Mouse (Mus musculus) T-helper 2 cell (primary cell): Measurements from ENCODE around the gene Nudt17.
"Not testable (repeated sequence)": the region's sequence is repeated elsewhere in the genome, so short reads cannot be mapped to it uniquely, and the experiment has no call there.

ENCODE experiments used
- in situ Hi-C: fragments of 300-600 bp; cut with MboI, MseI; formaldehyde crosslinking; loops from one replicate; pipeline ENCODE4 v1.15.1; 2025; ENCODE audit warnings: high pct_unique_total_duplicates

The Nudt17 gene

DNA sequence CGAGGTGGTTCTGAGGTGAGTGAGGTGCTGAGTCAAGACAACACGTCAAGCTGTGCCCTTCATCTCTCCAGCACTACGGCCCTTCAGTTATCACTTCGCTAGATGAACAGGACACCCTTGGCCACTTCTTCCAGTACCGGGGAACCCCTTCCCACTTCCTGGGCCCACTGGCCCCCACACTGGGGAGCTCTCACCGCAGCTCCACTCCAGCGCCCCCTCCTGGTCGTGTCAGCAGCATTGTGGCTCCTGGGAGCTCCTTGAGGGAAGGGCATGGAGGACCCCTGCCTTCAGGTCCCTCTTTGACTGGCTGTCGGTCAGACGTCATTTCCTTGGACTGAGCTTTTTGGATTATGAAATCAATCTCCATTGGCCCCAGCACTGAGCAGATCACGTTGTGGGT is 3.6 kb downstream of the Nudt17 start:
- in situ Hi-C loops = no loop called here

DNA sequence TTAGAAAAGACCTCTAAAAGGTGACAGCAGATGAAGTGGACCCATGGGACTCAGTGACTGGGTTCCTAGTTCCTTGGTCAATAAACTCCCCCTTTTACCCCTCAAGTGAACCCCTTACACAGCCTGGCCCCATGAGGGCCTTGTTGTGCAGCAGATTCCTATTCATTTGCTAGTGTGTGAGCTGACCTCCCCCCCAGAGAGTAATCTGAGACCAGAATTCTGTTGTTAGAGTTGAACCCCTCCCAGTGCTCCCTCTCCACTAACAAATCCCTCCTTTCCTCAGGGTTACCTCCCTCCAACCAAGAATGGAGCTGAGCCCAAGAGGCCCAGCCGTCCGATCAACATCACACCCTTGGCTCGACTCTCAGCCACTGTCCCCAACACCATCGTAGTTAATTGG is 7.4 kb downstream of the Nudt17 start:
- in situ Hi-C loops = no loop called here

DNA sequence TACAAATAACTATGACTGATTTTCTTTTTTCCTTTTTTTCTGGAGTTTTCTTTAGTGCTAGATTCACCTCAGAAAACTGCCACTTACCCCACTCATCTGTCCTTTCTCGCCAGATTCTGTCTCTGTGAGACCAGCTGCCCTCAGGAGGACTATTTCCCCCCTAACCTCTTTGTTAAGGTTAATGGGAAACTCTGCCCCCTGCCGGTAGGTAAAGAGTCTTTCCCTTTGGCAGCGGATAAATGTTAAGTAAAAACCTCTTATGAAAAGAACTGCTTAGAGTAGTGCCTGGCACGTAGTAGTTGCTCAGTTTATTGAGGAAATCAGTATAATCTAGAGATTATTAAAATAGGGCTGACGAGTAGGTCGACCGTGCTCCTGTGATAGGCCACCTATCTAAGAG is 8.0 kb downstream of the Nudt17 start:
- in situ Hi-C loops = no loop called here

DNA sequence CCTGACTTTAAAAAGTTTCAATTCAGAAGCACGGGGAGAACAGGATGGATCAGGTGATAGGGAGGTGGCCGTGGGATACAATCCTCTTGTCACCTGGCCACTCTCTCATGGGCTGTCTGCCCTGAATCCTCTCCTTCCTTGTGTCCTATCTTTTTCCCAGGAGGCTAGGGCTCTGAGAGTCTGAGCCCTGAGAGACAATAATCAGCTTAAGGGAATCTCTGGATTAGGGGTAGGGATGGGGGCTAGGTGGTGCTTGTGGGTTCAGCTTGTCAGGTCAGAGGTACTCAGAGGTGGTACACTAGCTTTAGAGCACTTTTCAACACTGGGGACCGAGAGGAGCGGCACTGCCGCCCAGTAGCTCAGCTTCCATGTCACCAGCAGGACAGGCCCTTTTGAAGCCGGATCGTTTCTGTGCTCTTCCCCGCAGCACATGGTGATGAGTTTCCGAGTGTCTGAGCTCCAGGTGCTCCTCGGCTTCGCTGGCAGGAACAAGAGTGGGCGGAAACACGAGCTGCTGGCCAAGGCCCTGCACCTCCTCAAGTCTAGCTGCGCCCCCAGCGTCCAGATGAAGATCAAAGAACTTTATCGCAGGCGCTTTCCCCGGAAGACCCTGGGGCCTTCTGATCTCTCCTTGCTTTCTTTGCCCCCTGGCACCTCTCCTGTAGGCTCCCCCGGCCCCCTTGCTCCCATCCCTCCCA is 9.2 kb downstream of the Nudt17 start:
- in situ Hi-C loops = no loop called here

DNA sequence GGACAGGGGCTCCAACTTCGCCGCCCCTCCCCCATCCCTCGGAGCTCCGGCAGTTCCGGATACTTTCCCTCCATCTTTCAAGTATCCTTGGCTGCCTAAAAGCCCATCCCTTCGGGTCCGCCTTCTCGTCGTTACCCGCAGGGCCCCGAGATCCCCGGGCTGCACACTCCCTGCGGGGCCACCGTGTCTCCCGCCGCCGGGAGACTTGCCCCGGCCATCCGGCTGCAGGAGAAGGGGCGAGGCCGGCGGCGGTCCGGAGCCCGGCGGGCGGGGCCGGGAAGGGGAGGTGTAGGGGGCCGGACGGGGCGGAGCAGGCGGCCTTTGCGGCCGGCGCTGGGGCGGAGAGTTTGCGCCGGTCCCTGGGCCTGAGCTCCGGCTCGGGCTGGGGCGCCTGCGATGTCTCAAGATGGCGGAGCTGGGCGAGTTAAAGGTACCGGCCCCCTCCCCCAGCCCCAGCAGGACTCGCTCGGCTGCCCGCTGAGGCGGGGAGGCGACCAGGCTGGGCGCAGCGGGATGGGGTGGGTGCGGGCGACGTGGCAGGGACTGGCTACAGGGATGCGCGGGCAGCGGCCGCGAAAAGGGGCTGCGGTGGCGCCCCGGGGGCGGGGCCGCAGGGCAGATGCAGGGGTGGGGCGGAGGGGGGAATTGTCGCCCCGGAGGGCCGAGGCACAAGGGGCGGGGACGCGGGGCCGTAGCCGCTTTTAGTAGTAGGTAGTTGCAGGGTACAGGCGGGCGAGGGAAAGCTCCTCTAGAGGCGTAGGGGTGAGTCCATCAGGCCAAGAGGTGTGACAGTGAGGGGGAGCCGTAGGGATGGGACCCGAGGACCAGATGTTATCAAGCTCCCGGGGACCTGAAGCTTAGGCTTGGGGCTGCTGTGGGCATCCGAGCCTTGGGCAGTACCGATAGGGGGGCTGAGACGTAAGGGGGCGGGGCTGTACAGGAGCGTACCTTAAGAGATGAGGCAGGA is 11.3 kb downstream of the Nudt17 start:
- in situ Hi-C loops = no loop called here

DNA sequence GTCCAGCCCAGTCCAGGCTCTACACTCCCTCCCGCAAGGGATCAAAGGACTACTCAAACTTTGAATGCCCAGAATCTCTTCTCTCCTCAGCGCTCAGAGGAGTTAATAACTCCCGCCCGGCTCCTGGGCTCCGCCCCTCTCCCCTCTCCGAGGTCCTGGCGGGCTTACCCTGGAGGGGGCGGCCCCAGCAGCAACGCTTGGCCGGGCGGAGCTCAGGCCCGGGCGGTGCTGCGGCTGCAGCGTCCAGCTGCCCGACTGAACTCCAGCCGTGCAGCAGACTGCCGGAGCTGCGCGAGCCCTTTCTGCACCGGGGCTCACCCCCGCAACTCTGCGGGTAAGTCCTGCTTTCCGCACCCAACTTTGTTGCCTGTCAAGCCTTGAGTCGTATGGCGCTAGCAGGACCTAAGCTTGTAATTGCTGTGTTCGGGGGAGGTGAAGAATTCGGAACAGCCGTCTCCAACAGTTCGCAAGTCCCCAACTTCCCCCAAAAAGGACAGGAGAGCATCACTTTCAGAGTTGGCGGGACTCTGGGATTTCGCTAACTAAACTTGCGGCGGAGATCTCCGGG is 12.1 kb downstream of the Nudt17 start, which contains the start of gene Pias3:
Pias3 (plus strand) TSS at position 187 of the 568 bp plus-strand sequence.
- in situ Hi-C loops = no loop called here

DNA sequence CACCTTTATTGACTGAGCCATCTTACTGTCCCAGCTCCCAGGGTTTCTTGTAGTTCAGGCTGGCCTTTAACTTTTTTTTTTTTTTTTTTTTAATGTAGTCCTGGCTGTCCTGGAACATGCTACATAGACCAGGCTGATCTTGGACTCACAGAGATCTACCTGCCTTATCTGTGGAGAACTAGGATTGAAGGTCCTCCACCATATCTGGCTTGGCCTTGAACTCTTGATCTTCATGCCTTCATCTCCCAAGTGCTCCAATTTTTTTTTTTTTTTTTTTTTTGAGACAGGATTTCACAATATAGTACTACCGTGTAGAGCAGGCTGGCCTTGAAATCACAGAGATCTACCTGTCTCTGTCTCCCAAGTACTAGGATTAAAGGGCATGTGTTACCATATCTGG is 14.8 kb downstream of the Nudt17 start:
- in situ Hi-C loops = no loop called here

DNA sequence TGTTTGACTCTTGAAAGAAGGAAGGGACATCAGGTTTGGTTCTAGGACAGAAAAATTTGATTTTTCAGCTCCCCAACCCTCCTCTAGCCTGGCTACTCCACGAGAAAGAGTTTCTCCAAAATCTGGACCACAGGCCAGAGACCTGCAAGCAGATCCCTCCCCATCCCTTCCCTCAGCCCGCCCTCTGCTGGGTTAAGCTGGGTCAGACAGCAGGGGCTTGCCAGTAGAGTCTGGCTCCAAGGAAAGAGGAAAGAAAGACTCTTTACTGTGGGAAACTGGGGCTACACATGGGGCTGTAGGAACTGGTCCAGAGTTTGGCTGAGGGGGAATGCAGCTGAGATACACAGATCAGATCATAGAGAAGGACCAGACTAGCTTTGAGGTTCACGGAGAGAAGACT is 15.9 kb downstream of the Nudt17 start:
- in situ Hi-C loops = no loop called here

DNA sequence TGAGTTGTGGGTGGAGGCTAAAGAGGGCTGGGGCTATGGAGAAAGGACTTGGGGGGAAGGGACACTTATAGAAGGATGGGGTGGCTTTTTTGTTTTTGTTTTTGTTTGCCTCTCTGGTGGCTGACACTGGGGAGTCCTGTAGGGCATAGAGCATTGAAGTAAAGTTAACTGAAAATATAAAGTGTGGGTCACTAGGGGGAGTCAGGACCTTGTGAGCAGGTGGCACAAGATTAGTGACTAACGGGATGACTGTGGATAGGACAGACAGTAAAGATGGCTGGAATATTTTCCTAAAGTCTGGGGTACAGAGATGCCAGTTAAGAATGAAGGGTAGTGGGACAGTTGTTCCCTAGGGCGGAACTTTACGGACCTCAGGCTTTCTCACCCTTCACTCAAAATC is 18.1 kb downstream of the Nudt17 start:
- in situ Hi-C loops = no loop called here

DNA sequence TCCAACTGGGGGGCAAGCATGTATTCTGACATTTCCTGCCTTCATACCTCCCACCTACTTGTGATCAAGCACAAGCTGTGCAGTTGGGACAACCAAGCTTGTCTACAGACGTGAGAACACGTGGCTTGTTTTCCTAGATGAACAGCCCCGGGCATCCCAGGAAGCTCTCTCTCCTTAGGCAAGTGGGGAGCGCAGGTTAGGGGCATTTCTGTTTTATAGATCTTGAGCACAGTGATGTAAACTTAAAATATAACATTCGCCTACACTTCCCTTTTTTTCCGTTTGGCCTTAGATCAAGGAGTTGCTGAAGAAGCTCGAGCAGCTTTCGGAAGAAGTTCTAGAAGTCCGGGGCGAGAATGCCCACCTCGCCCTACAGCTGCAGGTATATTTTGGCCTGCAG is 19.5 kb downstream of the Nudt17 start:
- in situ Hi-C loops = no loop called here

DNA sequence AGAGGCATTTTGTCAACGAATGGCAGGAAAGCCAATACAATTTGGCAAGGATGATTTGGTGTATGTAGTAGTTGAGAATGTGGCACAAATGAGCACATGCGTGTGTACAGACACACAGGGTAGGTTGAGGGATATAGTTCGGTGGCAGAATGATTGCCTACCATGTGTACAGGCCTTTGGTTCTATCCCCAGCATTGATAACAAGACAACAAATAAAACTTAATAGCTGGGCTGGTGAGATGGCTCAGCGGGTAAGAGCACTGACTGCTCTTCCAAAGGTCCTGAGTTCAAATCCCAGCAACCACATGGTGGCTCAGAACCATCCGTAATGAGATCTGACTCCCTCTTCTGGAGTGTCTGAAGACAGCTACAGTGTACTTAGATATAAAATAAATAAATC is 22.3 kb downstream of the Nudt17 start:
- in situ Hi-C loops = not testable (repeated sequence)

DNA sequence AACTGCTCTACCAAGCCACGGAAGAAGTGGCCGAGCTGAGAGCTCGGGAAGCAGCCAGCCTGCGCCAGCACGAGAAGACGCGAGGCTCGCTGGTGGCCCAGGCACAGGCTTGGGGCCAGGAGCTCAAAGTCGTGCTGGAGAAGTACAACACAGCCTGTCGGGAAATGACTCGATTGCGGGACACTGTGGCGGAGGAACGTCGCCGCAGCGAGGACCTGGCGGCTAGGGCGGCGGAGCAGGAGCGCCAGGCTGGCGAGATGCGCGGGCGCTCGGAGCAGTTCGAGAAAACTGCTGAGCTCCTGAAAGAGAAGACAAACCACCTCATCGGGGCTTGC is 23.6 kb downstream of the Nudt17 start:
- in situ Hi-C loops = no loop called here

DNA sequence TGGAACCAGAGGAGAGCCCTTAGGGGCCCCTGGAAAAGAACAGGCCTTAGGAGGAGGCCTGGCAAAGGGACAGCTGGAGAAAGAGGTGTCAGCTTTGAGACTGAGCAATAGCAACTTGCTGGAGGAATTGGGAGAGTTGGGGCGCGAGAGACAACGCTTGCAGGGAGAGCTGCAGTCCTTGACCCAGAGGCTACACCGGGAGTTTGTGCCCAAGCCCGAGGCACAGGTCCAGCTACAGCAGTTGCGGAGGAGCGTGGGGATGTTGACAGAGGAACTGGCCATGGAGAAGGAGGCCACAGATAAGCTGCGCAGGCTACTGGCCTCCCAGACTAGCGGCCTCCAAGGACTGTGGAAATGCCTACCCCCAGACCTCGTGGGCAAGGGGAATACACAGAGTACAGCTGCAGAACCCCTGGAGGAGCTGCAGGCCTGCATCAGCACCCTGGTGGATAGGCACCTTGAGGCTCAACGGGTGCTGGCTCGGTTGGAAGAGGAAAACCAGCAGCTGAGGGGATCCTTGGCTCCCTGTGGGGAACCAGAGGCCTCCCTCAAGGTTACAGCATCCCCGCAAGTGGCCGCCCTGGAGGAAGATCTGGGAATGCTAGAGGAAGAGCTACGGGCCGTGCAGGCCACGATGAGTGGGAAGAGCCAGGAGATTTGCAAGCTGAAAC is 24.1 kb downstream of the Nudt17 start:
- in situ Hi-C loops = no loop called here

DNA sequence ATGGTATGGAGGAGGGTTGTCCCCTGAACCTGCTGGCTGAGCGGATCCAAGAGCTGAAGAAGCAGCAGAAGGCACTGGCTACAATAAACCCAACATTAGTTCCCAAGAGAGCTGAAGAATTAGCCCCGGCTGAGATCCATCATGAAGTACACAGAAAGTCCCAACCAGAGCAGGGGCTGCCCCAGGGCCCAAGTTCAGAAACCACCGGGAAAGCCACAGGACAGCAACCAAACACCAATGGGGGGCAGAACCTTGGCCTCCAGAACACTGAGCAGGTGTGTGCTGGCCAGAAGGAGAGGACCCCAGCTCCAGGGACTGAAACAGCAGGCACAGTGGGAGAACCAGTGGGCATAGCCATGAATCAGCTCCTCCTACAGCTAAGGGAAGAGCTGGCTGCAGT is 24.9 kb downstream of the Nudt17 start:
- in situ Hi-C loops = no loop called here

DNA sequence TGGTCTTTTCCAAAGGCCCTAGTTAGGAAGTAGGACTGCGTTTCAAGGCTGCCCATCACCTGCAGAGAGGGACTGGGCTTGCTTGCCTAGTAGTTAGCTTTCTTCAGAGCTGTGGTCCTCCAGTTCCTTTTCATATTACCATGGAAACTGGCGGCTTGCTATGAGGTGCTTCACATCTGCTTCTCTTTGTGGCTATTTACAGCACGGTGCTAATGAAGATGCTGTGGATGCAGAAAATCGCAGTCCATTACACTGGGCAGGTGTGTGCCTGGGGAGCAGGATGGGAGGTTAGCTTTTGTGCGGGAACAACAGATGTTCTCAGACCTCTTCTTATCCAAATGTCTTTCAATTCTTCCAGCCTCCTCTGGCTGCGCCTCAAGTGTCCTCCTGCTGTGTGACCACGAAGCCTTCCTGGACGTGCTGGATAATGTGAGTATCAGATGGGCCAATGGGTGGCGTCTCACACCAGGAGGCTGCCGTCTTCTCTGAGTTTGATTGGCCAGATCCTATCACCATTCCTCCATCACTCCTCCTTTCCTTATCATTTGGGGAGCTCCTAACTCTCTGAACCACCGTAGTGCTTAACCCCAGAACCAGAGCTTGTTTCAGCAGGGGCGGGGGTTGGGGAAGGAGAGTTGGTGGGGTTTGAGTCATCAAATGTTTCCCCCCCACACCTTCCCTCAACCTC is 27.9 kb downstream of the Nudt17 start:
- in situ Hi-C loops = no loop called here

DNA sequence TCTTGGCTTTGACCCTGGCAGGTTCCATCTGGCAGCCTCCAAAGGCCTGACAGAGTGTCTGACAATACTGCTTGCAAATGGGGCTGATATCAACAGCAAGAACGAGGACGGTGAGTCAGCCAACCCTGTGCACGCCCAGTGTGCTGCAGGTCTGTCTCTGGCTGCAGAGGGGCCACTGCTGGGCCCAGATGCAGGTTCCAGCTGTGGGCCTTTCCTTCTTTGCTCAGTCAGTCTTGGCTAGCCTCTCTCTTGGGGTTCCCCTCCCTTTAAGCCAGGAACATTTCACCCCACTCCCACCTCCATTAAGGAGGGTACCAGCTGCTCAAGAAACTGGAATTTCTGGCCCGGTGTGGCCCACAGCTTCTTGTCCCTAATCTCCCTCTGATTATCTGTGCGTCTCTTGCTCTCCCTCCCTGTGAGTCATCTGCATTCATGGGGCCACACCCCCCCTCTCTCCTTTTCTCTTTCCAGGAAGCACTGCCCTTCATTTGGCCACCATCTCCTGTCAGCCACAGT is 29.1 kb downstream of the Nudt17 start:
- in situ Hi-C loops = no loop called here

DNA sequence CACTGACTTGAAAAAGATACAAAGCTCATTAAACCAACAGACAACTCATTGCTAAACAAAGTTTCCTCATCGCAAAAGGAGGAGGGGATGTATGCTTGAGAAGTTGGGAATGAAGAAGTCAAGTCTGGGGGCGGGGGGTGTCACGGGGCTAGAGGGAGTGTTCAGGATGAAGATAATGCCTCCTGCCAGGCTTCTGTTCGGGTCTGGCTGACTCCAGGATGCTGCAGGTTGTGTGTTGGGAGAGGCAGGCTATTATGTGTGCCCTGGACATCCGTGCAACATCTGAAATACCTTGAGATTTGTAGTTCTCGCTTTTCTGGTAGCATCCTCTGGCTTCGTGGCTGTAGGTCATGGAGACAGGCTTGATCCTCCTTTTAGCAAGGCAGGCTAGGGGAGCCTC is 29.9 kb downstream of the Nudt17 start:
- in situ Hi-C loops = no loop called here

DNA sequence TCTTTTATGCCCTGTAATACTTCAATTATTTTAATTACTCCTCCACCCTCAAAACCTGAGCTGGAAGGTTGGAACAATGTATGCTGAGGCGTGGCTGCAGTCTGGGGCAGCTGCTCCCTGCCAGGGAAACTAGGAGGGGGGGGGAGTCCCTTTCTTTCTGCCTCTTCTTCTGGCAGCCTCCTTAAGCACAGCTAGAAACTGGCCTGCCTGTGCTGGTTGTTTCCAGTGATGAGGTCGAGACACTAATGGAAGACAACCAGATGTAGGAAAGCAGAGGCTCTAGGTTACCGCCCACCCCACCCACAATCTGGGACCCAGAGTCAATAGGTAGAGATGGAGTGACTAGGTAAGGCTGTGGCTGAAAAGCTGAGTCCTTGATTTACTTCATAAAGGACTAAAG is 32.7 kb downstream of the Nudt17 start:
- in situ Hi-C loops = no loop called here

DNA sequence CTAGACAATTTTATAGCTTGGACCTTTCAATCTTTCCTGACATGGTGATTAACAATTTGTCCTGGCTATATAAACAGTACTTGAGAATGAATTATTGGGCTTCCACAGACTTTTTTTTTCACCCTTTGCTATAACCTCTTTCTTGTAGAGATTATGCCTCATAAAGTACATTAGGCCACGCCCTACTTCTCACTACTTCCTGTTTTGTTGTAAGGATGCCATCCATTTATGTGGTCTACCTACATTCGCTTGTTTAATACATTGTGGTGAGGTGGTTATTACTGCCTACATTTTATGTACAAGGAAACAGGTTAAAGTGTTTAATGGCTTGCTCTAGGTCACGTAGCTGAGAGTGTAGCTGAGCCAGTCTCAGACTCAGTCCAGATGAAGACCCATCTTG is 33.2 kb downstream of the Nudt17 start:
- in situ Hi-C loops = no loop called here

DNA sequence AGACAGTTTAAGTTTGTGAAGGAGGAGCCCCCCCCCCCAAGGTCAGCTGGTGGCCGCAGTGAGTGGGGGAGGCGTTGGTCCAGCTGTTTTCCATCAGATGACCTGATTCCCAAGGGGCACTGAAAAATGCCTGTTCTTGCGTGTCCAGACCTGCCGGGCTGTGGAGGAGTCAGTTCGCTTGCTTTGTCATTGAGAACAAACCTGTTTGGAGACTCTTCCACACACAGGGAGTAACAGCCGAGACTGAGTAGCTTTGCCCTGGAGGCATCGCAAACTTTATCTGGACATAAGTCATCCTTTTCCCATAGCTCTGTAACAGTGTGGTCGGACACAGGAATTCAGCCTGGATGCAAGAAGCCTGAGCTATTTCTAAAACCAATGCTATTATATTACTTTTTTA is 33.9 kb downstream of the Nudt17 start:
- in situ Hi-C loops = no loop called here

DNA sequence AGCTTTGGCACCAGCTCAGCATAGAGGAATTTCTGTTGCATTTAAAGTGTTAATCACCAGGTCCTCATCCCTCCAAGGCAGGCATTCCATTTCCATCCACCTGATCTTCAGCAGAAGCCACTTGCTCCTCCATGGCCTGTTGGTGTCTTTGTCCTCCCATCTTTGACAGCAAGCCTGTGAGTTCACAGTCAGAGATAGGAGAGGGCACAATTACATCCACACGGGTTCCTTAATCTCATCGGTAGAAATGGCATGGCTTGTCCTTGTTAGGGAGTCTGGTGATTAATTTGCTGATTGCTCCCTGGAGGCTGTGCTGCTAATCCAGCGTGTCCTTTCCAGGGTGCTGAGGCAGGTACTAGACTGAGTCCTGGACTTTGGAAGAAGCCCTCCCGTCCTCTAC is 34.8 kb downstream of the Nudt17 start:
- in situ Hi-C loops = no loop called here
